Mouse (Mus musculus) heart, postnatal 0 days (tissue): ENCODE results near the gene Ccnd3. TPM values are rescaled to one million over a fixed set of nuclear protein-coding genes. Genes with fewer than 3 reads are reported as not detected.
A peak's percentile ranks its signal among the peaks of the same experiment; 100 is the strongest.

Experiments
- ATAC-seq: fragments of 200-750 bp; cut with Nextera tagmentation; 2 replicates; pipeline ENCODE4 v1.8.0; 2017; ENCODE audit warnings: low read depth, moderate number of reproducible peaks, moderate library complexity; ENCODE audit not compliant: insufficient read depth
- DNase-seq: peaks from one replicate; pipeline ENCODE4 v3.0.0-alpha.2; 2016; ENCODE audit warnings: low spot score
- H3K27ac ChIP-seq: fragments of 300-500 bp; sonication (generic); 2 replicates; pipeline ENCODE4 v1.5.1; 2014; ENCODE audit warnings: low read depth, mild to moderate bottlenecking
- H3K27me3 ChIP-seq: fragments of 300-500 bp; sonication (generic); 2 replicates; pipeline ENCODE4 v1.6.1; 2014; ENCODE audit warnings: low read length, mixed read lengths; ENCODE audit not compliant: control insufficient read depth, insufficient read depth
- H3K36me3 ChIP-seq: fragments of 300-500 bp; sonication (generic); replicated peaks from 2 replicates; pipeline ENCODE4 v1.6.1; 2014; ENCODE audit warnings: low read length, mixed read lengths; ENCODE audit not compliant: control insufficient read depth, insufficient read depth
- H3K4me1 ChIP-seq: fragments of 300-500 bp; sonication (generic); 2 replicates; pipeline ENCODE4 v1.6.1; 2014; ENCODE audit warnings: antibody characterized with exemption; ENCODE audit not compliant: control insufficient read depth, insufficient read depth
- H3K4me2 ChIP-seq: fragments of 300-500 bp; sonication (generic); 2 replicates; pipeline ENCODE4 v1.6.1; 2014; ENCODE audit warnings: low read depth, mild to moderate bottlenecking, low read length, moderate library complexity
- H3K4me3 ChIP-seq: fragments of 300-500 bp; sonication (generic); 2 replicates; pipeline ENCODE4 v1.5.1; 2014; ENCODE audit warnings: low read depth, low read length
- H3K9ac ChIP-seq: fragments of 300-500 bp; sonication (generic); replicated peaks from 2 replicates; pipeline ENCODE4 v1.6.1; 2014; ENCODE audit warnings: low read depth, low read length, mixed read lengths
- H3K9me3 ChIP-seq: fragments of 300-500 bp; sonication (generic); replicated peaks from 2 replicates; pipeline ENCODE4 v1.6.1; 2016; ENCODE audit warnings: low read length; ENCODE audit not compliant: control insufficient read depth
- CTCF ChIP-seq: IDR thresholded peaks from 2 replicates; pipeline ENCODE4 v1.5.1; 2016; ENCODE audit warnings: antibody characterized with exemption, control low read depth, low read depth
- EP300 ChIP-seq: IDR thresholded peaks from 2 replicates; pipeline ENCODE4 v1.6.1; 2016; ENCODE audit warnings: antibody characterized with exemption, low read depth
- WGBS: fragments of 180-500 bp; shearing (Covaris S2); extraction: QIAGEN DNeasy Blood & Tissue Kit; methylation state at CpG from one replicate; pipeline ENCODE4 v1.1.7; 2014; 5-methylcytosine and 5-hydroxymethylcytosine counted together
- polyA plus RNA-seq: library from polyadenylated mRNA; unstranded; fragments of >200 nt; fragmentation: Nextera tagmentation; extraction: Ambion mirVana; gene quantifications from 2 replicates; pipeline ENCODE4 v1.2.1, GENCODE M21; 2015
- total RNA-seq: library from RNA; depleted of rRNA; stranded (reverse); fragments of >200 nt; gene quantifications from 2 replicates; pipeline ENCODE4 v1.2.3, GENCODE M21; 2014; ENCODE audit warnings: low replicate concordance

The Ccnd3 gene
- total and polyA plus RNA-seq, 2 experiments from 2014 or later: 180 to 231 TPM

DNA sequence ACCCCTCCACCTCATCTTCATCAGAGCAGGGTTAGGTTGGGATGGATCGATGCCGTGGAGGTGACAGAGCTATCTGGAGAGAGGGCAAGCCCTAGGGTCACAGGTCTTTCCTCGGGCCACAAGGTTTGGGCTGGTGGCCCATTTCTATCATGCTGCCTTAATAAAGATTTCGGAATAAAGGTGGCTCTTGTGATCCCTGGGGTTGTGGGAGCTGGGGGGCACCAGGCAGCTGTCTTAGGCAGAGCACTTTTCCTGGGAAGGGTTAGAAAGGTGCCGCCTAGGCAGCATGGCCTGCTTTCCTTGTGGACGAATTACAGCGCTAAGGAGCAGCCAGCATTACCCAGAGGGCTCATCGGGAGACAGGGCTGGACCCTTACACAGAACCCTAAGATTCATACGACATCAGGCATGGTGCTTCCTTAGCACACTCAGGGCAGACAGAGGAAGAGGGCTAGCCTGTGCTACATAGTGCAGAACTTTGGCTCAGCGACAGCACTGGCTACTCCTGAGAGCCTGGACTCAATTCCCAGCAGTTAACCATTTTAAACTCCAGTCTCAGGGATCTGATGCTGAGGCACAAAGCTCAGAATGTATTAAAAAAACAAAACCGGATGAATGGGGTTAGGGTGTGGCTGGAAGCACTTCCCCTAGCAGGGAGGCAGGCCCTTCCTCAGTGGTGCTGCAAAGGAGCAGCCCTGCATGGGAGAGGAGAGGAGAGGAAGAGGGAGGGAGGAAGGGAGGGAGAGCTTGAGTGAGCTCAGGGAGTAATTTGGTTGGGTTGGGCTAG lies 94.9 kb downstream of the Ccnd3 start:
- TF ChIP-seq CTCF (no peak), EP300 (no peak; the same call in 1 of the 2 replicates)
- Histone ChIP-seq H3K27ac (peak overlapping the region; percentile 72), H3K27me3 (no peaks in the 10 kb centered on the region), H3K4me3 (no peak overlapping the region), H3K36me3 (peaks cover 68% of the 10 kb centered on the region), H3K9ac (no peak overlapping the region), H3K4me1 (peaks cover 26% of the 10 kb centered on the region), H3K9me3 (no peaks in the 10 kb centered on the region), H3K4me2 (no peak overlapping the region)
- no peak for ATAC-seq
- peak; percentile 34 for DNase-seq
- 58% methylated on average over 11 of the region's 11 CpGs for WGBS

DNA sequence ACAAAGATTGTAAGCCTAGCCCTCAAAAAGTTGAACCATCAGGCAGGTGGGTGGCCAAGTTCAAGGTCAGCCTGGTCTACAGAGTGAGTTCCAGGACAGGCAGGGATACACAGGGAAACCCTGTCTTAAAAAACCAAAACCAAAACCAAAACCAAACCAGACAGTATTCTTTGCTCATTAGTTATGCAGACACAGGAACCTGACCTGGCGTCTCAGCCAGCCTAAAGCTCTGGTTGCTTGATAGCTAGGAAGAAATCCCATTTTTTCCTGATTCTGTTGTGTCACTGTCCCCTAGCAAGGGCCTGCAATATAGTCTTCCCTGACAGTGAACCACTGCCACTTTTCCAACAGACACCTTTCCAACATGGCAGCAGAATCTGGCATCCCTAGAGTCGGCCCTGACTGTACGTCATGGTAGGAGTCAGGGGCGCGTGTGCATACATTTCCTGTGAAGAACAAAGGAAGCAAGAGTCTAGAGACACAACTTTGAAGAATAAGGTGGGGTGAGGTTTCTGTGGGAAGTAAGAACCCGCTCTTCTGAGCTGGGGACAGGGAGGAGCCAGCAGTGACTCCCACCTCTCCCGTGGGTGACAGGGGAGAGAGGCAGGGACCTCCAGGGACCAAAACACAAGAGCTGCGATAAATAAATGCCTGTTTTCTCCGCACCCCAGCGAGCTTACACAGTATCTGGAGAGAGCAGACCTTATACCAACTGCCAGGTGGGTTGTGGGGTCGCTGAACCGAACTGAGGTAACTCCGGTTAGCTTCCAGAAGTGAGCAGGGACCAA lies 95.9 kb downstream of the Ccnd3 start:
- H3K27ac ChIP-seq: peak overlapping the region; percentile 72
- no peaks in the 10 kb centered on the region for H3K27me3 ChIP-seq
- DNase-seq: no peak
- H3K4me1 ChIP-seq: peaks cover 20% of the 10 kb centered on the region
- no peak overlapping the region for H3K4me3 ChIP-seq
- peaks cover 79% of the 10 kb centered on the region for H3K36me3 ChIP-seq
- no peak for TF ChIP-seq EP300
- ATAC-seq: no peak
- H3K4me2 ChIP-seq: no peak overlapping the region
- H3K9me3 ChIP-seq: no peaks in the 10 kb centered on the region
- 74% methylated on average over 13 of the region's 13 CpGs for WGBS
- H3K9ac ChIP-seq: no peak overlapping the region

DNA sequence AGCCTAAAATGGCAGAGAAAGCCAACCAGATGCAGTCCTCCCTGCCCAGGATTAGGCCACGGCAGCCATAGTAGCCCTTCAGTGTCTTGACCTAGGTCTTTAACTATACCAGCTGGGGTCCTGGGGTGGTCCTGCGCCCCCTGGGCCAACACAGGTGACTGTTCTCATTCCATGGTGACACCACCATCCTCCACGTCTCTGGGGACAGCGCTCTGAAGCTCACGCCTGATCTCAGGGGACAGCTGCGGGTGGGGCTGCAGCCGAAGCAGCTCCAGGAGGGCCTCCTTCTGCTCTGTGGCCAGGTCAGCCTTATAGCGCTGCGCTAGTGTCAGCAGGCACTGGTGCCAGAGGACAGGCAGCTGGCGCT lies 96.5 kb downstream of the Ccnd3 start:
- ATAC-seq: no peak
- 82% methylated on average over 10 of the region's 10 CpGs for WGBS
- Histone ChIP-seq H3K4me3 (no peak overlapping the region), H3K27ac (peak overlapping the region; percentile 72), H3K9ac (no peak overlapping the region), H3K4me2 (no peak overlapping the region), H3K27me3 (no peaks in the 10 kb centered on the region), H3K9me3 (no peaks in the 10 kb centered on the region), H3K4me1 (peaks cover 14% of the 10 kb centered on the region), H3K36me3 (peaks cover 84% of the 10 kb centered on the region)
- no peak for DNase-seq
- no peak for TF ChIP-seq EP300
- TF ChIP-seq CTCF: no peak

DNA sequence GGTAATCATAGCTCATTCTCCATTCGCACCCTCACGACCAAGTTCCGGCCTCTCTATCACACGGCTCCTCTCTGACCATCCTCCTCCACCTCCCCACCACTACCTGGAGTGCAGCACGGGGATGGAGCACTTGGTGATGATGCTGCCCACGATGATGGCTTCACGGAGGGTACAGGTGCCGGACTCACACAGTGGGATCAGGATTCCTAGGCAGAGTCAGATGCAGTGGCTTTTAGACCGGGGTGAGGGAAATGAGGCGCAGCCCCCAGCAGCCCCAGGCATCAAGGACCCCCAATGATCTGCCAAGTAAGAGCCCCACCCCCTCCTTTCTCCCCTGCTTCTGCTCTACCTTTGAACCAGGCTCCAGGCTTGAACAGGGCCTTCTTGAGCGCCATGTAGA lies 97.4 kb downstream of the Ccnd3 start:
- Histone ChIP-seq H3K4me2 (no peak overlapping the region), H3K27me3 (no peaks in the 10 kb centered on the region), H3K36me3 (peaks cover 90% of the 10 kb centered on the region), H3K9ac (no peak overlapping the region), H3K9me3 (no peaks in the 10 kb centered on the region), H3K4me3 (no peak overlapping the region), H3K27ac (no peak overlapping the region), H3K4me1 (peaks cover 5% of the 10 kb centered on the region; the same call in 1 of the 2 replicates)
- DNase-seq (no peak), ATAC-seq (no peak)
- 90% methylated on average over 11 of the region's 11 CpGs for WGBS
- TF ChIP-seq EP300: no peak
- TF ChIP-seq CTCF: no peak

DNA sequence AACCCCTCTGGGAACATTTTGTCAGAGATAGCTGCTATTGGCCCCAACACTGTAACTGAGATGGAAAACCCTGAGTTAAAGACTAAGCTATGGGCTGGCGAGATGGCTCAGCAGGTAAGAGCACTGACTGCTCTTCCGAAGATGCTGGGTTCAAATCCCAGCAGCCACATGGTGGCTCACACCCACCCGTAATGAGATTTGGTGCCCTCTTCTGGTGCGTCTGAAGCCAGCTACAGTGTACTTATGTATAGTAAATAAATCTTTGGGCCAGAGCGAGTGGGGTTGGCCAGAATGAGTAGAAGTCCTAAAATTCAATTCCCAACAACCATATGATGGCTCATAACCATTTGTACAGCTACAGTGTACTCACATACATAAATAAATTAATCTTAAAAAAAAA lies 101.4 kb downstream of the Ccnd3 start:
- TF ChIP-seq CTCF (peak; percentile 35; the same call in 1 of the 2 replicates), EP300 (no peak)
- H3K27me3 ChIP-seq: no peaks in the 10 kb centered on the region

More for the DNA sequence above, 101.4 kb downstream of the Ccnd3 start:
- no peak for DNase-seq
- H3K9ac ChIP-seq: no peak overlapping the region
- no peak for ATAC-seq
- 67% methylated on average over 5 of the region's 5 CpGs for WGBS
- no peaks in the 10 kb centered on the region for H3K4me1 ChIP-seq
- no peak overlapping the region for H3K4me3 ChIP-seq
- H3K36me3 ChIP-seq: peaks cover 67% of the 10 kb centered on the region
- H3K27ac ChIP-seq: no peak overlapping the region
- no peak overlapping the region for H3K4me2 ChIP-seq
- H3K9me3 ChIP-seq: no peaks in the 10 kb centered on the region
